Comparison of ENCODE assay signal across 22 mouse cellular contexts in the genomic region with DNA sequence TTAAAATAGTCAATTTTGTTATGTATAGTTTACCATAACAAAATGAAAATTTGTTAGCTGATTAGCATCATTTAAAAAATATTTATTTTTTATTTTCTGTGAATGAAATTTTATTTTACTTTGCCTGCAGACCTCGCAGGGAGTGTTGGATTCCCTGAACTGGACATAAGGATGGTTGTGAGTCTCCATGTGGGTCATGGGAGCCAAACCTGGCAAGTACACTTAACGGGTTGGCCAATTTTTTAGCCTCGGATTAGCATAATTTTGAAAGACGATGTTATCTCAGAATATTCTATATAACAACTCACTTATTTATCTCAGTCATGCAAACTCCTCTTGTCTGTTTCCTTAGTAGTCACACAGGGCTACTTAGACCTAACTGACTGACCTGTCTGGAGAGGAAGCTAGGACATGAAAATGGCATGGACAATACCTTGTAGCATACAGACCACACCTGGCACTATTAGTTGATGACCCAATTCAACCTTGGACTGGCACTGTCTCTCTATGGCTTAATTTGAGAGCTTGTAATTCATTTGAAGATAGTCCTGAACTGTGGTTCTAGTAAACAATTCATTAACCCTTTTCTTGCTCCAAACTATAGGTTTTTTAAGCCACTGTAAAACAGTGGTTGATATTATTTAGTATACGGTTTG. TPM values are rescaled to one million over a fixed set of nuclear protein-coding genes. Genes with fewer than 3 reads are reported as not detected.
DNase-seq lines count a peak whose midpoint lies in the region; ATAC-seq lines count a peak whose summit lies in the region.
"Had no signal": no experiment of that assay in that cellular context is flagged by ENCODE, and none has a peak within 500 bp of the region (broad histone marks: within the 10 kb centered on the region; RNA-seq: fewer than 3 reads in every experiment).

No protein-coding gene starts in this region.

- no peak overlapping the region for H3K9ac ChIP-seq in forebrain, embryonic 15.5 days (replicated peaks)
- H3K9ac ChIP-seq: heart, embryonic 15.5 days; hindbrain, embryonic 13.5 days; intestine, embryonic 15.5 days had no signal

- no peak overlapping the region for H3K4me3 ChIP-seq in forebrain, embryonic 15.5 days
- H3K4me3 ChIP-seq: embryonic facial prominence, embryonic 10.5 days; forebrain, embryonic 10.5 days; heart, adult 2 months; heart, embryonic 15.5 days; hindbrain, embryonic 13.5 days; intestine, embryonic 15.5 days had no signal

- H3K9me3 ChIP-seq in forebrain, embryonic 15.5 days = no peaks in the 10 kb centered on the region
- H3K9me3 ChIP-seq: embryonic facial prominence, embryonic 10.5 days; forebrain, embryonic 10.5 days; heart, embryonic 15.5 days; hindbrain, embryonic 13.5 days; intestine, embryonic 15.5 days had no signal

- no peak for ATAC-seq in forebrain, embryonic 15.5 days (replicated peaks)
- ATAC-seq: activated CD4-positive, CD25-positive, alpha-beta regulatory T cell, adult 4 months; forebrain, embryonic 14.5 days; hindbrain, postnatal 0 days; intestine, embryonic 15.5 days; Patski had no signal

- H3K4me1 ChIP-seq in forebrain, embryonic 15.5 days = no peaks in the 10 kb centered on the region
- H3K4me1 ChIP-seq: embryonic facial prominence, embryonic 10.5 days; forebrain, embryonic 10.5 days; hindbrain, embryonic 13.5 days; intestine, embryonic 15.5 days had no signal

- no peaks in the 10 kb centered on the region for H3K27me3 ChIP-seq in forebrain, embryonic 15.5 days
- H3K27me3 ChIP-seq: heart, embryonic 15.5 days; hindbrain, embryonic 13.5 days; intestine, embryonic 15.5 days; Patski had no signal

- H3K27ac ChIP-seq in forebrain, embryonic 15.5 days (replicated peaks) = no peak overlapping the region
- H3K27ac ChIP-seq: embryonic facial prominence, embryonic 10.5 days; forebrain, embryonic 10.5 days; heart, adult 2 months; heart, embryonic 15.5 days; hindbrain, embryonic 13.5 days; hindbrain, postnatal 0 days; intestine, embryonic 15.5 days had no signal

- peak; percentile 37 to 47 for DNase-seq in cerebellum, adult 18-20 months
- DNase-seq in cerebellum, postnatal 4 days (ENCODE audit: low spot score in 2 of 2) = no peak
- peak; percentile 42 for DNase-seq in cerebellum, adult 9-11 months
- peak; percentile 24 to 35 for DNase-seq in cerebellum, postnatal 36 days
- no peak for DNase-seq in left cerebral cortex, adult 9 months (ENCODE audit: low spot score in 2 of 2)
- no peak for DNase-seq in gastrocnemius, adult 18-20 months (ENCODE audit: low spot score)
- DNase-seq: adrenal gland, postnatal 14 days; gastrocnemius, postnatal 10 days; heart, adult 2 months; heart, postnatal 14 days; kidney, adult 8-10 months had no signal

- no peak overlapping the region for H3K4me2 ChIP-seq in forebrain, embryonic 15.5 days (replicated peaks)
- H3K4me2 ChIP-seq: heart, embryonic 11.5 days; heart, embryonic 15.5 days; hindbrain, embryonic 13.5 days; intestine, embryonic 15.5 days had no signal

- H3K36me3 ChIP-seq in forebrain, embryonic 15.5 days = peaks cover 8% of the 10 kb centered on the region

- WGBS in forebrain, embryonic 15.5 days = 89% methylated on average over 5 of the region's 5 CpGs

RNA-seq across cellular contexts. Expression of gene Usp15, which starts 54.3 kb away (rescaled TPM):
- total RNA-seq in gastrocnemius, adult 18-20 months (2021) = 100 to 1,000 TPM; 172 to 179 TPM
- polyA plus RNA-seq in forebrain, embryonic 15.5 days (2015; fragmentation: Nextera tagmentation; extraction: Ambion mirVana) = 65.1 and 66.8 TPM in 2 replicates

Comparison
In these comparisons a context has a peak if more than half of its experiments do, and no peak if none do; other contexts are left out.
1. DNase-seq: peak in cerebellum, adult 18-20 months (2 of 2), cerebellum, adult 9-11 months (single experiment) and cerebellum, postnatal 36 days (2 of 2); none in cerebellum, postnatal 4 days (0 of 2), left cerebral cortex, adult 9 months (0 of 2) and gastrocnemius, adult 18-20 months (single experiment).